Mouse (Mus musculus) brain, embryonic 18.5 days (tissue): ENCODE measurements at regions not wholly inside any gene's neighbourhood (a gene's known extent, or its start where the extent isn't known, plus 50 kb on each side); places are given as distances from the start of the nearest gene placed in this dataset.

Source experiments
- DNase-seq: peaks from one replicate; pipeline ENCODE4 v3.0.0-alpha.2; 2012; ENCODE audit warnings: low read depth, low spot score

- no peak for DNase-seq
Measured at GRCm38 (mm10) chr12:28380203-28380602, 172.0 kb downstream of the Dcdc2c start.

DNA sequence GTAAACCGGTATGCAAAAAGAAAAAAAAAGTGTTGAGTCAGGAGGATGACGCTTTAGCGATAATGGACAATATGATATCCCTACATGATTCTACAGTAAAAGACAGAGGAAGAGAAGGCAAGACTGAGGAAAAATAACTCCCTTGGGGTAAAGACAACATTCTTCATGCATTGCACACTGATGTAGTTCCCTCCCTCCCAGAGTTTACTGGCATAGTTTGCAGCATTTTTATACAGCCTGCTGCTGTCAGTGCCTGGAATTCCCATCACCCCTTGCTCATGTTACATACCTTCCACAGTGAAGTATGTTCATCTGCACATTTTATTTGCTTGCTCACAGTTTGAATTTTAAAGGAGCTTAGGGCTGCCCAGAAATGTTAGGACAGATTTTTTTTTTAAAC is 174.2 kb downstream of the Dcdc2c start:
- no peak for DNase-seq

- DNase-seq: no peak
Measured at GRCm38 (mm10) chr12:28377373-28377772, 174.8 kb downstream of the Dcdc2c start.

GRCm38 (mm10) chr12:28376770-28377169 is 175.4 kb downstream of the Dcdc2c start:
- no peak for DNase-seq

DNA sequence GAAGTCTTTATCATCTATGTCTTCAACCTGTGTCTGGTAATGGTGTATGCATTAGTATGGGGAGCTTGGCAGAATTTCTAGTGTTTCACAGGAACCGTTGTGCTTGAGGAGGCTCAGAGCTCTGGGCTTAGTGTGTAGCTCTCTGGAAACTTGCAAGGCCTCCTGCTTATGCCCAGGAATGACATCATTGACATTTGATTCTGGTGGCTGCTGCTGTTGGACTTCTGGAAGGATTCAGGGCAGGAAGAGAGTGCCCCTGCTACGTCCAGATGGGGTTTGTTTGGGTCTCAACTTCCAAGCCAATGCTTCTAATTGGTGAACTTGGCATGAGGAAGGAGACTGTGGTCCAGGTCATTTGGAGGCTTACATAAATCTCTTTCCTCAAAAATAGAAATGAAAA is 186.9 kb downstream of the Dcdc2c start:
- no peak for DNase-seq

GRCm38 (mm10) chr12:28358737-28359333 is 193.4 kb downstream of the Dcdc2c start:
- no peak for DNase-seq

DNA sequence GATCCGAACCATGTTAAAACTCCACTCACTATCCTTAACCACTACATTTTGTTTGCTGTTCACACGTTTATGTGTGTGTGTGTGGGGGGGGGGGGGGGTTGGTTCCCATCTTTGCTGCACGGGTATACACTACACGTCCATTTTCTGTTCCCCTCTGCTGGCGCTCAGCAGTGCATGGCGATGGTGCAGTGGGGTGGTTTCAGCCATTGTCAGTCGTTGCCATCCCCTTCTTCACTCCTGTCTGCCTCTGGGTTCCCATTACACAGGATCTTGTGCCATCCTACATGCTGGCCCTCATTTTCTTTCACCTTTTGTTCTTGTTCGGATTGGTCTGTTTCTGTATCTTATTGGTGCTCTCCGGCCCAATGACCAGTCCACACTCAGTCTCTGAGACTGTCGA is 194.4 kb downstream of the Dcdc2c start:
- DNase-seq: no peak

DNA sequence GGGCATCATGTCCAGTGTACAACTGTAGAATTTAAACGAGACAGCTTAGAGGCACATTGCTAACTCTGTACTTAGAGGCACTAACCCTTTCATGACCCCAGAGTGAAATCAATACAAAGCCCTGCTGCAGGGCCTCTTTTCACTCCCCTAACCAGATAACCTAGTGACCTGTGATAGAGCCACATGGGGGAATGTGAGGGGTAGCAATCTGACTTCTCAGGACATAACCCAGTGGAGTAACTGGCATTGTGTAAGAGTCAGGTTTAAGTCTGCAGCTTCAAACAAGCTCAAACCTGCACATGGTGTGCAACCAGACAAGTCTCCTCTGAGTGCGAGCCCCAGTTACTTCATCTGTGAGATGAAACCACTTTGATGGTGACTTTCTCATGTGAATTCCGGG is 199.1 kb downstream of the Dcdc2c start:
- no peak for DNase-seq

DNA sequence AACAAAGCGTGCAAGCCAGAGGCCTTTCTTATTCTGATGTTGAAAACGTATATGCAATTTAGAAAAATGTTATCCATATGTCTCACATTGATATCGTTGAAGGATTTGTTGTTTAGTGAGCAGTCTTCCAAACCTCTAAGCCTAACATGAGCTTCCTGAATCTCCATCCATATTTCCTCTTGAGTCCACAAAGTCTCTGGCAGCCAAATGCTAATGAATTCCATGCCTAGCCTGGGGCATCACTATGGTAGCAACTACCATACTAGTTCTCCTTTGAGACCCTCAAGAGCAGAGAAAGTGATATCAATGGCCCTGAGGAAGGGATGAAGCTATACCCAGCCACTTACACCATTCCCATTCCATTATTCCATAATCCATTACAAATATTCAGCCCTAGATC is 199.6 kb downstream of the Dcdc2c start:
- no peak for DNase-seq

DNA sequence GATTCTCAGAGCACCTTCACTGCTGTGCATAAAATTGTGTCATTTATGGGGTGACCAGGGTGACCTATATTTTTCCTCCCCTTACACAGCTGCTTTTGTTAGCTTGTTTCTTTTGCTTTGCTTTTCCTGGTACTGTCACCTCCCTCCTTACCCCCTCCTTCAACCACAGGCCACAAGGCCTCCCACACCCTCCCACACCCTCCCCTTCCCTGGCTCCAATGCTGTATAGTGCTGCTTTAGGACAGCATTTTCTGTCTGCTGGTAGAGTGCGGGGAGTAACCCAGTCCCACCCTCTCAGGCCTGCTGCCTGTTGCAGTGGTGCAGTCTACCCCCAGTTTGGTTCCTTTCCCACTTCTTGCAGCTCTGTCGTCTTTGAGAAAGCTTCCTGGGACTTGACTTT is 209.5 kb downstream of the Dcdc2c start:
- no peak for DNase-seq

GRCm38 (mm10) chr12:28332591-28332990 is 219.6 kb downstream of the Dcdc2c start:
- no peak for DNase-seq

- DNase-seq: no peak
Measured at GRCm38 (mm10) chr12:28331843-28332242, 220.4 kb downstream of the Dcdc2c start.

DNA sequence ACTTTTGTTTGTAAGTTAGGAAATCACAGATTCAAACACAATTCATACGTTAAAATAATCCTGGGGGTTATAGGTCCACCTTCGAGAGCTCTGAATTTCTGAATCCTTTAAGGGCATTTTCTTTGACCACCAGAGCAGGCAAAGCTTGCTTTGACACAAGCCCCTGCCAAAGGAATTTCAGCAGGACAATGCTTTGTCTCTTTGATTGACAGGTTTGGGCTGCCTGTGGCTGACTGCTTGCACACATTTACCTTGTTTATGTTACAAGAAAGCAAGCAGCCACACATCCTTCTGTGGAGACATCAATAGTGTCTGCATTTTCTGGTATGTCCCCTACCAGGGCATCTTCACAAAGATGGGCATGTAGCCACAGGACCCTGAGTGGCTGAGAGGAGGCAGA is 228.5 kb downstream of the Dcdc2c start:
- DNase-seq: no peak

- peak; percentile 49 for DNase-seq
Measured at GRCm38 (mm10) chr12:28309226-28309625, 243.0 kb downstream of the Dcdc2c start.

DNA sequence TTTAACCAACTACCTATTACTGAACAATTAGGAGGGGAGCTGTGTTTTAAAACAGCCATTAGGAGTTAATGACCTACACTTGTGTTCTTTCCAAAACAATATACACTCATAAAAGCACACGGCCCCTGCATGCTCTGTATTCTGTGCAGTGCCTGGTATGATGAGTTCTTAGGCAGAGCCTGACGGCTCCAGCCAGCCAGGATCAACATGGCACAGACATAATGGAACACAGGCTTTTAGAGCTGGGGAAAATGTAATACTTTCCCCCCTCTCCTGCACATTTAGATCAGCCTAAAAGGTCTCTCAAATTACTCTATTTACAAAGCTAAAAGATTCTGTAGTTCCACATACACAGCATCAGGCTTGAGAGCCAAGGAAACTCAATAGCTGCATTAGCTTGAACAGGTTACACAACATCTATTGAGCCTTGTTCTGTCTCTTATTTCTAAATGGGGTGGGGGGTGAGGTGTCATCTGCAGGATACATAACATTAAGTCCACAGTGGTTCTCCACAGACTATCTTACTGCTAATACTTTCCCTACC is 250.1 kb downstream of the Dcdc2c start:
- DNase-seq: no peak

GRCm38 (mm10) chr12:28288376-28288896 is 263.8 kb downstream of the Dcdc2c start:
- no peak for DNase-seq

- no peak for DNase-seq
Measured at GRCm38 (mm10) chr12:28255524-28255923, 296.7 kb downstream of the Dcdc2c start.

- DNase-seq: no peak
Measured at GRCm38 (mm10) chr12:28250526-28250925, 301.7 kb downstream of the Dcdc2c start.

GRCm38 (mm10) chr12:28248749-28249148 is 303.4 kb downstream of the Dcdc2c start:
- no peak for DNase-seq

DNA sequence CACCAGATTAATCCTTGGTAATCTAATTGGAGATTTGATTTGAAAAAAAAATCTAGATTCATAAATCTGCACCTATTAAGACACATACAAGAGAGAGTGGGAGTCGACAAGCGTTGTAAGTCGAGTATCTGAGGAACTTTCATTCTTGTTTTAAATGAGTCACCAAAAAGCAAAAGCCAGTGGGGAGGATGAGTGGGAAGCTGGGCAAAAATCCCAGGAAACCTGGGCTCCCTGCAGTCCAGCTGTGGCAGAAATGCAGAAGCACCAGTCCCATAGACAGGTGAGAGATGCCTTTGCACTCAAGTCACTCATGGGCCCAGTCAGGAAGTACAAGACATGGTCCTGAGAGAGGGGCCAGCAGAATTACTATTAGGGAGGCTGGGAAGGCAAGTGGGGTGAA is 303.9 kb downstream of the Dcdc2c start:
- DNase-seq: no peak

DNA sequence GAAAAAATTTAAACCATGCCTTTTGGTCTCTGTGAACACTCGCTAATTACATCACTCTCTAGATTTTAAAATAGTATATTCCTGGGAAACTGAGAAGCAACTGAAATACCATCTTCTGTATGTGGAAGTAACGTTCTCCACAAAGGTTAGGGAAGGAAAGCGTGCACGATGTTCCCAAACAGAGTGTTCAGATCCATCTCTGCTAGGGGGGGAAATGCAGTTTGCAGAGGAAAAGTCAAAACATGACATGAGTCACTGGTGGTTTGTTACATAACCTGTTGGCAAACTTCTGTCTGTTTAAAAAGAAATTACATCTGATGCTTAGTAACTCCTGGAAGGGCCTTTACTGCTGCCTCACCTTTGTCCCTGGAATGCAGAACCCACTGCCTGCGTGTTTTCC is 314.2 kb downstream of the Dcdc2c start:
- DNase-seq: no peak

- DNase-seq: no peak
Measured at GRCm38 (mm10) chr12:28237041-28237440, 315.2 kb downstream of the Dcdc2c start.

DNA sequence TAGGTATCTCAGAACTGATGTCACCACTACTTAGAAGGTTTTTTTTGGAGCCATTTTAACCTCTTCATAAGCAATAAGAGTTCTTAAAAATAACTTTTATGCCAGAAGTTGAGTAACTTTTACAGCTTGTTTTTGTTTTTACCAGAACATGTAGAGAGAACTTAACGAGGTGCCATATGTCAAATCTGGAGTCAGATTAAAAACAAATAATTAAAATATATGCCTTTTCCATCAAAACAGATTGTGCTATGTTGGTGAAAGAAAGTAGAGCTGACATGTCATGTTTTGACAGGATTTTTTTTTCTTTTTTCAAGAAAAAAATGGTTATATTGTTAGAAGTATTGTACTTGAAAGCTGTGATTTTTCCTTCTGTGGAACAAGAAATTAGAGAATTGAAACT is 349.4 kb downstream of the Dcdc2c start:
- DNase-seq: peak; percentile 28

DNA sequence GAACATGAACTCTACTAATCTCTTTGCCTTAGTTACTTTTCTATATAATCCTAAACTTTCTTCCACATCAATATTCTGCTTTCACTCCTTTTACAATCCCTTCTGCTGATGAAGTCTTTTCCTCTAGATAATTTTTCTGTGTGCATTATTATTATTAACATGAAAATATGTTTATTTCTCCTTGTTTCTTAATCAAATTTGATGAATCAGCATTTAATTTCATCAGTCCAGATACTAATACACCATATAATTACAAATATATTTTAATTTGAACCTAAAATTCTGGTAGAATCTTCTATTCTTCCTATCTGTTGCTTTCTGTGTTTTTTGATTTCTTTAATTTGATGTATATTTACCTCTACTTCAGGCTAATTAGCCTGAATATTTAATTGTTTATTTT is 365.5 kb downstream of the Dcdc2c start:
- no peak for DNase-seq
